Mouse (Mus musculus): ENCODE data around the gene Tcp10b. TPM values are rescaled to one million over a fixed set of nuclear protein-coding genes. Genes with fewer than 3 reads are reported as not detected.
A peak's percentile ranks its signal among the peaks of the same experiment; 100 is the strongest.
"Not testable (repeated sequence)": the region's sequence is repeated elsewhere in the genome, so short reads cannot be mapped to it uniquely, and the experiment has no call there.

The Tcp10b gene
- polyA plus RNA-seq, 1 experiment from 2014 or later = 0.10 TPM

DNA sequence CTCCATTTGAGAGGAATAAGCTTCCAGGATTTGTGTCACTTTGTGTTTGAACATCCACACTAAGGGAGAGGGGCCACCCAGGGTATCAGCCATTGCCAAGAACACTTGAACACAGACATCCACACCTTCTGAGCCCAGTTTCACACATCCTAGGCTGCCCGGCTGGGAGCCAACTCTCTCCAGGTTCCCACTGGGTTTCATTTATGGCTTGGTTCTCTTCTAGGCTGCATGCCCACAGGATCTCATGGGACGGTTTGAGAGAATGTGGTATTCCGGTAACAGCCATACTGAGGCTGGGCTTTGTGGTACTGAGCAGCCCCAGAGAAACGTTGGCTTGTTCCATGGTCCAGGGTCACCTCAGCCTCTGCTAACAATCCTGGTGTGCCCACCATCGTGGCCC lies 45.7 kb downstream of the Tcp10b start:
- H3K27ac ChIP-seq; H3K9me3 ChIP-seq; H3K4me2 ChIP-seq; ATAC-seq (ENCODE audit: insufficient number of reproducible peaks, low FRiP score, low TSS enrichment, low read depth); H3K36me3 ChIP-seq; H3K9ac ChIP-seq; H3K4me3 ChIP-seq; H3K4me1 ChIP-seq; H3K27me3 ChIP-seq: not testable (repeated sequence)
- WGBS = 67% methylated on average over 5 of the region's 5 CpGs

DNA sequence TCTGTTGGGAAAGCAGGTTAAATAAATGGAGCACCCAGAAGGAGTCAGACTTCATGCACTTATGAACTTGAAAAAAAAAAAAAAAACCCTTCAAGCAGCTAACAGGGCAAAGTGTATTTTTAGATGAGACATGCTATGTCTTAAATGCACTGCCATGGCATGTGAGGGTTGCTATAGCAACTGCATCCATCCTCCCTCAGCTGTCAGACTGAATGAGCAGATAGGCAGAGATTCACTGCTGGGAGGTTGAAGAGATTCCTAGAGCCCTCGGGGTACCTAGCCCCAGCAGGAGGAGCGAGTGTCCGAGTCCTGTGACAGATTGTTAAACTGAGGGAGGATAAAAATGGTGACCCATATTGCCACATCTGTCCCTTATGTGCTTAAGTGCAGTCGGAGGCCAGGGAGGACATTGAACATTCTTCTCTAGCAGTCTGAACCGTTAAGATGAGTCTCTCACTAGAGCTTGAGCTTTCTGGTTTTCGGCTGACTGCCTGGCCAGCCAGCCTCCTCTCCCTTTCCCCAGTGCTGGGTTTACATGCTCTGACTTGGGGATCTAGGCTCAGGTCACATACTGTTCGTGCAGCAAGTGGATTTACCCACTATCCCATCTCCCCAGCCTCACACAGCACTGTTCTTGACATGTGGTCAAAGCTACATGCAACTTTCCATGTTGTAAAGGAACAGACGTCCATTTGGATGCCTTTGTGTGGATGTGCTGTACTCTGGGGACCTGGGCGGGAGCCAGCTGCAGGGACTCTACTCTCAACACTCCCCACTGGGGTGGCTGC lies 51.8 kb downstream of the Tcp10b start:
- H3K4me3 ChIP-seq; H3K9me3 ChIP-seq; H3K27ac ChIP-seq; H3K4me1 ChIP-seq; H3K9ac ChIP-seq; ATAC-seq (ENCODE audit: insufficient number of reproducible peaks, low FRiP score, low TSS enrichment, low read depth); H3K36me3 ChIP-seq; H3K4me2 ChIP-seq; H3K27me3 ChIP-seq: not testable (repeated sequence)
- WGBS = 62% methylated on average over 3 of the region's 9 CpGs

DNA sequence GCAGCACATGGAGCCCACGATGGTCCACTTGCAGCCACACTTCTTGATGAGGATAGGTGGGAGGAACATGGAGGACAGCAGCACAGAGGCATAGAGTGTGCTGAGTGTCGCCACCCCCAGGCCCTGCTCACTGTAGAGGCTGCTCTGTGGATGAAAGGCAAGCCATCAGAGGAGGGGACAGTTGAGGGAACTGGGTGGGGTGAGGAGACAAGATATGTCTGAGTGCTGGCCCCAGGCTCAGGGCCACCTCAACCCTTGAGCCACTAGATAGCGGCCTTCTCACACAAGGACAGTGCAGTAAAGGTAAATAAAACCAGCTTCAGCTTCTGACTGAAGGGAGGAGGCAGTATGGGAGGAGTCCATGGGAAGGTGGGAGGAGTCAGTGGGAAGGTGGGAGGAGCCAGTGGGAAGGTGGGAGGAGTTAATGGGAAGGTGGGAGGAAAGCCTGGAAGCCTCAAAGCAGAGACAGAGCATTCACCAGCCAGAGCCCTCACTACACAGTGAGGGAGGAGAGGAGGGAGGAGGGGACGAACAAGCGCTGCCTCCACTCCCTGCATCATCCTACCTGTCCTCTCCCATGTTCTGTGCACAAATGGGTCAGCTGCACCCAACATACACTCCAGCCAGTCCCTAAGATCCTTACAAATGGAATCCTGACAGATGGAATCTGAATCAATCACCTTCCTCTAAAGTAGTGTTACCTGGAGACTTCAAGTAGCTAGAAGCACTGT lies 62.6 kb downstream of the Tcp10b start:
- not testable (repeated sequence) for H3K27ac ChIP-seq, H3K36me3 ChIP-seq, H3K9me3 ChIP-seq, H3K4me3 ChIP-seq, H3K27me3 ChIP-seq, H3K4me1 ChIP-seq, H3K4me2 ChIP-seq, H3K9ac ChIP-seq
- ATAC-seq (ENCODE audit: insufficient number of reproducible peaks, low FRiP score, low TSS enrichment, low read depth) = peak; percentile 16; the same call in 1 of the 2 replicates
- 93% methylated on average over 2 of the region's 5 CpGs for WGBS

DNA sequence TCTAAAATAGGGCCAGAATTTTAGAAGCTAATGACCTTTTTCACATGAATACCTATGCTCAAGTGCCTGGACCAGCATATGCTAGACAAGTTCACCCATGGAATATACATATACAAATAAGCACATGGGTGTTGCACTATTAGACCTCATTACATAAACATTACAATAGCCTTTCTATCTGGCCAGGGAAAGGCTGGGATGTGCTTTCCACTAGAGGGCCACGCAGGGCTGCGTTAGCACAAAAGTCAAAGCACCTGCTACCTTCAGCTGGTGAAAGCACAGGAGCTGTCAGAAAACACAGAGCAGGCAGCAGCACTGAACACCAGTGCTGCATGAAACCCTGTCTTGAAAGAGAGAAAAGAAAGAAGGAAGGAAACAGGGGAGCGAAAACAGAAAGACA lies 63.3 kb downstream of the Tcp10b start:
- not testable (repeated sequence) for H3K36me3 ChIP-seq; ATAC-seq (ENCODE audit: insufficient number of reproducible peaks, low FRiP score, low TSS enrichment, low read depth); H3K4me1 ChIP-seq; H3K9ac ChIP-seq; H3K4me2 ChIP-seq; H3K9me3 ChIP-seq; H3K4me3 ChIP-seq; H3K27ac ChIP-seq; H3K27me3 ChIP-seq
- 44% methylated on average over 2 of the region's 3 CpGs for WGBS

DNA sequence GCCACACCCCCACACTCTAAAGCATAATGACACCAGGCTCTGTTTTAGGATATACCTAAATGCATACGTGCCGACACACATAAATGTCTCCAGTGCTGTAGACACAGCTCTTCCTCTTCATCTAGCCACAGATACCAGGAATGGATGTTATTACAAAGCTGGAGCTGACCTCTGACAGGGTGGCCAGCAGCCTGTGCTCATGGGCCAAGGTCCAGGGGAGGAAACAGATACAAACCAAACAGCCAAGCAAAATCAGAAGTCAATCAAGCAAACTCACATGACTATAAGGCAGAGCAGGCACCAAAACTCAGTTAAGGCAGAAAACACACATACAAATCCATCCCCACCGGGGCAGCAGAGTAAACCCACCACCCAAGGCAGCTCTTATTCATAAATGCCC lies 68.4 kb downstream of the Tcp10b start:
- H3K27ac ChIP-seq; H3K9ac ChIP-seq; H3K4me1 ChIP-seq; H3K36me3 ChIP-seq; ATAC-seq (ENCODE audit: insufficient number of reproducible peaks, low FRiP score, low TSS enrichment, low read depth); H3K4me3 ChIP-seq; H3K4me2 ChIP-seq; H3K27me3 ChIP-seq; H3K9me3 ChIP-seq: not testable (repeated sequence)
- no CpG with 5 or more reads among the region's 3 CpGs for WGBS

DNA sequence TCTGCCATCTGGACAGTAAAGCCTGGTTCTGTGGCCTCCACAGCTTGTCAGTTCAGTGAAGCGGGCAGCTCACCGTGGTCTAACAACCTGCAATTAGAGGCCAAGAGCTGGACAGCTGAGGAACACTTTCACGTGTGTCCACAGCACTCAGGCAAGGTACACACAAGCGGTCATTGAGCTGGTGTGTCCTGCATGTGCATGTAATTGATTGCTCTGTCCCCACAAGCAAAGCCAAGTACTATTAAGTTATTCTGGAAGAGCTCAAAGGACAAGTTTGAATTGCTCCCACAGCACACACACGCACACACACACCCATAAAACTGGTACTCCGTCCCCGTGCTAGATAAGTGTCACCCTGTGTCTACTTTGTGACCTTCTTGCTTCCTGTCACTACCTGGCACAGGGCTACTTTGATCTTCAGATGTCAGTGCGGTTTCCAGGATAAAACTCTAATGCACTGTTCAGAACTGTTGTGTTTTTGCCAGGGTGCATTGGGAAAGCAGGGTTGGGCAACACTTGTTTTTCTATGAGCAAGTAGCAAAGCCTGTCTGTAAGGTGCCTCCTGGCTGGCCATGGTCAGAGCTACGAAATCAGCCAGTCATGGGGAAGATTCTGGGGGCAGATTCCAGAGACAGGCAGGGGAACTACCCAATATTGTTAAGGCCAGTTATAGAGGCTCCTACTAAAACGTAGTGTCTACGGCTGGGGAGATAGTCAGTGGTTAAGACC lies 69.0 kb downstream of the Tcp10b start:
- 65% methylated on average over 9 of the region's 11 CpGs for WGBS
- not testable (repeated sequence) for H3K9me3 ChIP-seq; H3K27ac ChIP-seq; H3K27me3 ChIP-seq; H3K36me3 ChIP-seq; H3K9ac ChIP-seq; H3K4me1 ChIP-seq; H3K4me2 ChIP-seq; ATAC-seq (ENCODE audit: insufficient number of reproducible peaks, low FRiP score, low TSS enrichment, low read depth); H3K4me3 ChIP-seq

DNA sequence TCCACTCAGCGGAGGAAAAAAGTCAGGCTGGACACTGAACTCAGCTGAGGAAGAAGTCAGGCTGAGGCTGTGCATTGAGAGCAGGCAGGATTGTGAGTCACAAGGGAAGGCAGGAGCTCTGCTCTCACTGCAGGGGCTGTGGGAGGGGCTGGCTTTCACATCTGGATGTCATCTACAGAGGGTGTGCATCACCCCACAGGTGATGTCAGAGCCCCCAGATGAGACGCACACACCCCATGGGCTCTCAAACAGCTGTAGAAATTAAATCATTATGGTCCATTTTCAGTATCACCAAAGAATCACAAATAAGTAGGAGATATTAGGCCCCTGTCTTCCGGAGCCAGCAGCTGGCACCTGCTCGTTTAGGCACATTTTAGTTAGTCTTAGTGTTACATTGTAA lies 70.8 kb downstream of the Tcp10b start, which contains the start of gene Unc93a:
TSS of gene Unc93a (minus strand) at position 101 of the 400 bp plus-strand sequence.
- not testable (repeated sequence) for H3K27ac ChIP-seq; H3K4me1 ChIP-seq; H3K4me3 ChIP-seq; H3K36me3 ChIP-seq; H3K27me3 ChIP-seq; ATAC-seq (ENCODE audit: insufficient number of reproducible peaks, low FRiP score, low TSS enrichment, low read depth); H3K9ac ChIP-seq; H3K9me3 ChIP-seq; H3K4me2 ChIP-seq
- WGBS = 69% methylated on average over 3 of the region's 4 CpGs

Other genes with a start within 250 kb of the Tcp10b start
- 0.92 and 1.5 TPM in 2 replicates for gene Mas1, start 193.0 kb upstream of the Tcp10b start, polyA plus RNA-seq (2015; fragmentation: Nextera tagmentation; extraction: Ambion mirVana)
- 0.17 and 0.29 TPM in 2 replicates for gene Mrgprh, start 185.1 kb upstream of the Tcp10b start, polyA plus RNA-seq (2015; fragmentation: Nextera tagmentation; extraction: Ambion mirVana)
- 1.6 and 2.2 TPM in 2 replicates for gene Pnldc1, start 150.9 kb upstream of the Tcp10b start, polyA plus RNA-seq (2015; fragmentation: Nextera tagmentation; extraction: Ambion mirVana)
- gene Tcp1, start 145.4 kb upstream of the Tcp10b start, polyA plus RNA-seq (2015; fragmentation: Nextera tagmentation; extraction: Ambion mirVana) = 354 and 369 TPM in 2 replicates
- gene Mrpl18, start 144.8 kb upstream of the Tcp10b start, polyA plus RNA-seq (2015; fragmentation: Nextera tagmentation; extraction: Ambion mirVana) = 132 and 136 TPM in 2 replicates
- 0.63 and 0.72 TPM in 2 replicates for gene Acat3, start 120.5 kb upstream of the Tcp10b start, polyA plus RNA-seq (2015; fragmentation: Nextera tagmentation; extraction: Ambion mirVana)
- gene Acat2, start 100.4 kb upstream of the Tcp10b start, polyA plus RNA-seq (2015; fragmentation: Nextera tagmentation; extraction: Ambion mirVana) = 128 and 133 TPM in 2 replicates
- 106 and 124 TPM in 2 replicates for gene Wtap, start 66.9 kb upstream of the Tcp10b start, polyA plus RNA-seq (2015; fragmentation: Nextera tagmentation; extraction: Ambion mirVana)
- gene Sod2, start 54.3 kb upstream of the Tcp10b start, polyA plus RNA-seq (2015; fragmentation: Nextera tagmentation; extraction: Ambion mirVana) = 89.2 and 111 TPM in 2 replicates
- 0.22 TPM in 1 of 2 replicates, not detected in the other for gene Gpr31b, start 8.8 kb upstream of the Tcp10b start, polyA plus RNA-seq (2015; fragmentation: Nextera tagmentation; extraction: Ambion mirVana)
- 0.08 and 0.14 TPM in 2 replicates for gene Unc93a, start 70.7 kb downstream of the Tcp10b start, polyA plus RNA-seq (2015; fragmentation: Nextera tagmentation; extraction: Ambion mirVana)
- gene Smok2a, start 160.1 kb downstream of the Tcp10b start, polyA plus RNA-seq (2015; fragmentation: Nextera tagmentation; extraction: Ambion mirVana) = not detected in 2 replicates
- gene Smok2b, start 169.2 kb downstream of the Tcp10b start, polyA plus RNA-seq (2015; fragmentation: Nextera tagmentation; extraction: Ambion mirVana) = not detected in 2 replicates